Mouse (Mus musculus): Measurements from ENCODE around the gene P2ry14. TPM values are rescaled to one million over a fixed set of nuclear protein-coding genes. Genes with fewer than 3 reads are reported as not detected.
A peak's percentile ranks its signal among the peaks of the same experiment; 100 is the strongest.

P2ry14 gene
- polyA plus RNA-seq, 1 experiment from 2014 or later, result 20.3 TPM

DNA sequence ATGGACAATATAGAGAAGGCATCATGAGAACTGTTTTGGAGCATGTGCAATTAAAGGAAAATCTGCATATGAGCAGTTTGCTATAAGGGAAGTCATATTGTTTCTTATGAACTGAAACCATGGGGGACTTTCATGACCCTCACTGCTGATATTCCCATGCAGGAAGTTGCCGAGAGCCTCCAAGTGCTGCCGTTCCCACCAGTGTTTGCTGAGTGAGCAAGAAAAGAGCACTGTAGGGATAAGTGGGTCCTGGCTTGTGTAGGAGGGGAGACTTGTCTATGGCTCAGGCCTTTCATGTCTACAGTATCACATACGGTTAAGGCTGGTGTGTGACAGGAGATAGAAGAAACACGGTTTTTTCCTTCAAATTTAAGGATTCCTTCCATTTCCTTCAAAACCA is 32.2 kb upstream of the P2ry14 start:
- Histone ChIP-seq H3K9ac (ENCODE audit: low read depth, low read length) (no peak overlapping the region), H3K36me3 (ENCODE audit: control insufficient read depth, insufficient read depth) (no peaks in the 10 kb centered on the region), H3K27ac (ENCODE audit: low read depth, low read length) (no peak overlapping the region), H3K4me1 (replicated peaks; ENCODE audit: control insufficient read depth, insufficient read depth, low read length) (no peaks in the 10 kb centered on the region), H3K27me3 (replicated peaks; ENCODE audit: control insufficient read depth, insufficient read depth, low read length) (no peaks in the 10 kb centered on the region), H3K9me3 (ENCODE audit: control insufficient read depth) (no peaks in the 10 kb centered on the region), H3K4me3 (ENCODE audit: low read depth, low read length) (no peak overlapping the region), H3K4me2 (replicated peaks; ENCODE audit: low read depth) (no peak overlapping the region)
- ATAC-seq, result no peak
- TF ChIP-seq CTCF (IDR thresholded peaks at IDR 0.05; ENCODE audit: low read depth), result no peak
- 76% methylated on average over 4 of the region's 4 CpGs for WGBS

DNA sequence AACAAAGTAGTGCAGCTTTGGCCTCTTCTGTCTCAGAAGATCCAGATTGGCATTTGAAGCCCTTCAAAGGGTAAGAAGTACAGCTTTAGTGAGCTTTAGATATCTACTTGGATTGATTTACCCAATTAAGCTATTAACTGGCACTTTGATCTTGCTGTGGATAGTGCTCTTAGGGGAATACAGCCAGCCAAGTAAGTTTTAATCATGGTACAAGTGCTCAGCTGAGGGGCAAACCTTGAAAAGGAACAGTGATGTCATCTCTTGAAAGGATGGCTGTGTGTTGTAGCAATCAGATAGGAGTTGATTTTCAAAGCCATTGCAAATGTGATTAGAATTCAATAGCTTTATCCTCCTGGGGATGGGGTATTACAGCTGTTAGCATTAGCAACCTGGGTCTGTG is 28.7 kb upstream of the P2ry14 start:
- Histone ChIP-seq H3K4me3 (ENCODE audit: low read depth, low read length) (no peak overlapping the region), H3K9me3 (ENCODE audit: control insufficient read depth) (no peaks in the 10 kb centered on the region), H3K36me3 (ENCODE audit: control insufficient read depth, insufficient read depth) (no peaks in the 10 kb centered on the region), H3K4me2 (replicated peaks; ENCODE audit: low read depth) (no peak overlapping the region), H3K27me3 (replicated peaks; ENCODE audit: control insufficient read depth, insufficient read depth, low read length) (no peaks in the 10 kb centered on the region), H3K9ac (ENCODE audit: low read depth, low read length) (no peak overlapping the region), H3K27ac (ENCODE audit: low read depth, low read length) (no peak overlapping the region), H3K4me1 (replicated peaks; ENCODE audit: control insufficient read depth, insufficient read depth, low read length) (no peaks in the 10 kb centered on the region)
- no peak for ATAC-seq
- no peak for TF ChIP-seq CTCF (IDR thresholded peaks at IDR 0.05; ENCODE audit: low read depth)

DNA sequence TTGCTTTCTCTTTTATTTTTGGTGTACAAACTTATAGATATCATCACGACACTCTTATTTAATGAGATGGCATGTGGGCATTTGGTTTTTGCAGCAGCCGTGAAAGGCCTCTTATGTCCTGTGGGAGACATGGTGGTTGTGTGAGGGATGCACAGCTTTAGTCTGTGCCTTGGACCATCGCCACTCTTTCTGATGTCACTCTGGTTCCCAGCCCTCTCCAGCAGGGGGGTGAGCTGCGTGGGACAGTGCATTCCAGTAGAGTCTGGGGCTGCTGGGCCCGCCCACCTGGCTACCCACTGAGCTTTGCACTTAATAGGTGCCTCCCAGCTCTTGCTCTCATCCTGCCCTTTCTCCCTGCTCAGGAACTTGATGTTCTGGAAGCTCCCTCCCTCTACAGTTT is 27.7 kb upstream of the P2ry14 start:
- no peaks in the 10 kb centered on the region for H3K36me3 ChIP-seq (ENCODE audit: control insufficient read depth, insufficient read depth)
- H3K9ac ChIP-seq (ENCODE audit: low read depth, low read length), result no peak overlapping the region
- H3K27me3 ChIP-seq (replicated peaks; ENCODE audit: control insufficient read depth, insufficient read depth, low read length), result no peaks in the 10 kb centered on the region
- no peaks in the 10 kb centered on the region for H3K4me1 ChIP-seq (replicated peaks; ENCODE audit: control insufficient read depth, insufficient read depth, low read length)
- WGBS, result 72% methylated on average over 5 of the region's 5 CpGs
- TF ChIP-seq CTCF (IDR thresholded peaks at IDR 0.05; ENCODE audit: low read depth), result no peak
- no peak overlapping the region for H3K4me3 ChIP-seq (ENCODE audit: low read depth, low read length)
- H3K27ac ChIP-seq (ENCODE audit: low read depth, low read length), result no peak overlapping the region
- no peak for ATAC-seq
- H3K4me2 ChIP-seq (replicated peaks; ENCODE audit: low read depth), result no peak overlapping the region
- no peaks in the 10 kb centered on the region for H3K9me3 ChIP-seq (ENCODE audit: control insufficient read depth)

DNA sequence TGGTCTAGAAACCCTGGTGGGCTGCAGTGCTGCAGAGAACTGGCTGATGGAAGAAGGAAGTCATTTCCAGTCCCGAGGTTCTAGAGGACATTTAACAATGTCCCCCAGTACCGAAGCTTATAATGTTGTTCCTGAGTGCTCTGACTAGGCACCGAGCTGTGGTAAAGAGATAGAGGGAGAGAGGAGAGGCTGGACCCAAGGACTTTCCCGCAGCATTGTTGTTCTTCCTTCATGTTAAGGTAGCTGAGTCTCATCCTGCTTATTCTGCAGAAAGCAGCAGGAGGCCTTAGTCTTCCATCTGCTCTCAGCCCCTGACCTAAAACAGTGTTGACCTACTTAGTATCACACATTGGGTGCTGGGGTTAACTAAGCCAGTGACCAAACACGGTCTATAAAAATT is 23.5 kb upstream of the P2ry14 start:
- H3K9ac ChIP-seq (ENCODE audit: low read depth, low read length), result no peak overlapping the region
- 73% methylated on average over 5 of the region's 5 CpGs for WGBS
- H3K4me1 ChIP-seq (replicated peaks; ENCODE audit: control insufficient read depth, insufficient read depth, low read length), result no peaks in the 10 kb centered on the region
- H3K36me3 ChIP-seq (ENCODE audit: control insufficient read depth, insufficient read depth), result no peaks in the 10 kb centered on the region
- H3K9me3 ChIP-seq (ENCODE audit: control insufficient read depth), result no peaks in the 10 kb centered on the region
- ATAC-seq, result no peak
- H3K4me2 ChIP-seq (replicated peaks; ENCODE audit: low read depth), result no peak overlapping the region
- no peak overlapping the region for H3K4me3 ChIP-seq (ENCODE audit: low read depth, low read length)
- H3K27me3 ChIP-seq (replicated peaks; ENCODE audit: control insufficient read depth, insufficient read depth, low read length), result no peaks in the 10 kb centered on the region
- TF ChIP-seq CTCF (IDR thresholded peaks at IDR 0.05; ENCODE audit: low read depth), result no peak
- no peak overlapping the region for H3K27ac ChIP-seq (ENCODE audit: low read depth, low read length)

DNA sequence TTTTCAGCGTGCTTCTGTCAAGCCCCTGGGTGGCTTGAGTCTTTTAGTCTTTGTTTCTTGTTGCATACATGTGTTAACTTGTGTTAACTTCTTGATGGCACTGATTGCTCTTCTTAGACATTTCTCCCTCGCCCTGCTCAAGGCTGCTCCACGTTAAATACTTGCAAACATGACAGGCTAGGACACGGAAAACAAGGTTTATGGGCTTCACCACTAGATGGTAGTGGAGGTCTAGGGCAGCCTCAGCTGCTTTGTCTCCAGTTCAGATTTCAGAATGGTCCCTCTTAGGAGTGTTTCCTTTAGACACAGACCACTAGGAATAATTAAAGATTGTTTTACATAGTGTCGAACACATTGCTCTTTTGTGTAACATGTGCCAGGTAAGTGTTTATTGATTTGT is 21.8 kb upstream of the P2ry14 start:
- Histone ChIP-seq H3K9me3 (ENCODE audit: control insufficient read depth) (no peaks in the 10 kb centered on the region), H3K9ac (ENCODE audit: low read depth, low read length) (no peak overlapping the region), H3K4me2 (replicated peaks; ENCODE audit: low read depth) (no peak overlapping the region), H3K27ac (ENCODE audit: low read depth, low read length) (no peak overlapping the region), H3K4me1 (replicated peaks; ENCODE audit: control insufficient read depth, insufficient read depth, low read length) (no peaks in the 10 kb centered on the region), H3K27me3 (replicated peaks; ENCODE audit: control insufficient read depth, insufficient read depth, low read length) (no peaks in the 10 kb centered on the region), H3K36me3 (ENCODE audit: control insufficient read depth, insufficient read depth) (no peaks in the 10 kb centered on the region), H3K4me3 (ENCODE audit: low read depth, low read length) (no peak overlapping the region)
- ATAC-seq, result no peak
- 20% methylated on average over 5 of the region's 5 CpGs for WGBS
- TF ChIP-seq CTCF (IDR thresholded peaks at IDR 0.05; ENCODE audit: low read depth), result peak; percentile 92

DNA sequence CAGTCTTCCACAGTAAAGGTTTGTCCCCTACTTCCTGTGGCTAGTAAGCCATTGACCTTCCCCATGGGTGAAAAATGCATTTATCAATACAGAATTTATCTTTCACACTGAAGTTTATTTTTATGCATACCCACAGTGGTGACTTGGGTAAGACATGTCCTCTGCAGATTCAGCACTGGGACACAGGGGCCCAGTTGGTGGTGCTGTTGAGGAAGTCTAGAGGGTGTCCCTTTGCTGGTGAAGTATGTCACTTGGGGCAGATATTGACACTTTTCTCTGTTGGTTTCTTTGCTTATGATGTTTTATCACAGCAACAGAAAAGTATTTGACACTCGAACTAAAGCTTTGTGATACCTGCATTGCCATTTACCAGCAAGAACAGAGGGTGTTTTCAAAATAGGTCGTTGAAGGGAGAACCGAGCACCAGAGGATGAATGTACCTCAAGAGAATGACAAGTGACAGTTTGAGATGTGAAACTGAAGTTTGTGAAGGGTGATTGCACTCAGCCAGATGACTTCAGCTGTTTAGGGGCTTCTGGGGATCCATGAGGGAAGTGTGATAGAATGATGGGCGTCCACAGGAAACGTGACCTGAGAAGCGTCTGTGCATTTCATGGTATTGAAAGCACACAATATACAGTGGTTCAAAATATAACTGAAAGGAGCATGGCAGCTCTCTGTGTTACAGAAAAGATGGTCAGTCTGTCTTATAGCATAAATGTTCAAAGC is 21.2 kb upstream of the P2ry14 start:
- Histone ChIP-seq H3K36me3 (ENCODE audit: control insufficient read depth, insufficient read depth) (no peaks in the 10 kb centered on the region), H3K9ac (ENCODE audit: low read depth, low read length) (no peak overlapping the region), H3K4me2 (replicated peaks; ENCODE audit: low read depth) (no peak overlapping the region), H3K27ac (ENCODE audit: low read depth, low read length) (no peak overlapping the region), H3K9me3 (ENCODE audit: control insufficient read depth) (no peaks in the 10 kb centered on the region), H3K4me1 (replicated peaks; ENCODE audit: control insufficient read depth, insufficient read depth, low read length) (no peaks in the 10 kb centered on the region), H3K4me3 (ENCODE audit: low read depth, low read length) (no peak overlapping the region), H3K27me3 (replicated peaks; ENCODE audit: control insufficient read depth, insufficient read depth, low read length) (no peaks in the 10 kb centered on the region)
- ATAC-seq, result no peak
- TF ChIP-seq CTCF (IDR thresholded peaks at IDR 0.05; ENCODE audit: low read depth), result peak; percentile 17; the same call in 1 of the 2 replicates
- 74% methylated on average over 6 of the region's 6 CpGs for WGBS

Data from intestine, postnatal 0 days (tissue).